Mouse (Mus musculus) kidney, embryonic 16.5 days (tissue): ENCODE results near the gene Znhit2. TPM values are rescaled to one million over a fixed set of nuclear protein-coding genes. Genes with fewer than 3 reads are reported as not detected.

Experiments used
- ATAC-seq: fragments of 200-750 bp; cut with Nextera tagmentation; 2 replicates; pipeline ENCODE4 v1.8.0; 2017; ENCODE audit warnings: moderate TSS enrichment; ENCODE audit not compliant: low FRiP score, low TSS enrichment
- H3K27ac ChIP-seq: fragments of 300-500 bp; sonication (generic); 2 replicates; pipeline ENCODE4 v1.5.1; 2014; ENCODE audit warnings: low read length
- H3K27me3 ChIP-seq: fragments of 300-500 bp; sonication (generic); 2 replicates; pipeline ENCODE4 v1.6.1; 2014; ENCODE audit warnings: low read length, control low read depth, mixed read lengths; ENCODE audit not compliant: insufficient read depth
- H3K36me3 ChIP-seq: fragments of 300-500 bp; sonication (generic); 2 replicates; pipeline ENCODE4 v1.6.1; 2014; ENCODE audit warnings: low read length, control low read depth, mixed read lengths; ENCODE audit not compliant: insufficient read depth
- H3K4me1 ChIP-seq: fragments of 300-500 bp; sonication (generic); 2 replicates; pipeline ENCODE4 v1.6.1; 2014; ENCODE audit warnings: low read length, control low read depth, mixed read lengths; ENCODE audit not compliant: insufficient read depth
- H3K4me2 ChIP-seq: fragments of 300-500 bp; sonication (generic); replicated peaks from 2 replicates; pipeline ENCODE4 v1.6.1; 2014; ENCODE audit warnings: low read depth, low read length
- H3K4me3 ChIP-seq: fragments of 300-500 bp; sonication (generic); 2 replicates; pipeline ENCODE4 v1.5.1; 2014; ENCODE audit warnings: mild to moderate bottlenecking, low read length
- H3K9ac ChIP-seq: fragments of 300-500 bp; sonication (generic); replicated peaks from 2 replicates; pipeline ENCODE4 v1.6.1; 2014; ENCODE audit warnings: low read length
- H3K9me3 ChIP-seq: fragments of 300-500 bp; sonication (generic); 2 replicates; pipeline ENCODE4 v1.6.1; 2016; ENCODE audit warnings: low read length, control low read depth
- WGBS: fragments of 180-500 bp; shearing (Covaris S2); extraction: QIAGEN DNeasy Blood & Tissue Kit; methylation state at CpG from one replicate; pipeline ENCODE4 v1.1.7; 2014; 5-methylcytosine and 5-hydroxymethylcytosine counted together
- polyA plus RNA-seq: library from polyadenylated mRNA; unstranded; fragments of >200 nt; fragmentation: Nextera tagmentation; extraction: Ambion mirVana; gene quantifications from 2 replicates; pipeline ENCODE4 v1.2.1, GENCODE M21; 2015

Gene Znhit2
- polyA plus RNA-seq, 1 experiment from 2014 or later: 37.7 TPM

- no peak for ATAC-seq
- Histone ChIP-seq H3K4me2 (no peak overlapping the region), H3K27ac (no peak overlapping the region), H3K36me3 (peaks cover 31% of the 10 kb centered on the region), H3K9me3 (no peaks in the 10 kb centered on the region), H3K4me3 (no peak overlapping the region), H3K27me3 (no peaks in the 10 kb centered on the region), H3K9ac (no peak overlapping the region), H3K4me1 (peaks cover 22% of the 10 kb centered on the region)
- 85% methylated on average over 4 of the region's 4 CpGs for WGBS
These were observed 8.0 kb downstream of the Znhit2 start for GRCm38 (mm10) chr19:6068951-6069350.

GRCm38 (mm10) chr19:6069851-6070250, 8.9 kb downstream of the Znhit2 start:
- Histone ChIP-seq H3K4me3 (no peak overlapping the region), H3K27ac (no peak overlapping the region), H3K9me3 (no peaks in the 10 kb centered on the region), H3K36me3 (peaks cover 33% of the 10 kb centered on the region), H3K4me1 (peaks cover 22% of the 10 kb centered on the region), H3K4me2 (no peak overlapping the region), H3K9ac (no peak overlapping the region), H3K27me3 (no peaks in the 10 kb centered on the region)
- ATAC-seq: no peak
- WGBS: 94% methylated on average over 10 of the region's 10 CpGs

- no peak for ATAC-seq
- 91% methylated on average over 31 of the region's 31 CpGs for WGBS
- Histone ChIP-seq H3K36me3 (peaks cover 37% of the 10 kb centered on the region), H3K9me3 (no peaks in the 10 kb centered on the region), H3K4me2 (no peak overlapping the region), H3K9ac (no peak overlapping the region), H3K4me3 (no peak overlapping the region), H3K4me1 (peaks cover 22% of the 10 kb centered on the region), H3K27me3 (no peaks in the 10 kb centered on the region), H3K27ac (no peak overlapping the region)
These were observed 9.7 kb downstream of the Znhit2 start for GRCm38 (mm10) chr19:6070571-6071250.

GRCm38 (mm10) chr19:6071261-6071660, 10.3 kb downstream of the Znhit2 start:
- Histone ChIP-seq H3K36me3 (peaks cover 37% of the 10 kb centered on the region), H3K4me3 (no peak overlapping the region), H3K4me1 (peaks cover 28% of the 10 kb centered on the region), H3K27ac (no peak overlapping the region), H3K27me3 (no peaks in the 10 kb centered on the region), H3K4me2 (no peak overlapping the region), H3K9me3 (no peaks in the 10 kb centered on the region), H3K9ac (no peak overlapping the region)
- WGBS: 92% methylated on average over 19 of the region's 19 CpGs
- ATAC-seq: no peak

GRCm38 (mm10) chr19:6073889-6074288, 12.9 kb downstream of the Znhit2 start:
- H3K27me3 ChIP-seq: no peaks in the 10 kb centered on the region
- H3K4me1 ChIP-seq: peaks cover 8% of the 10 kb centered on the region
- no peak overlapping the region for H3K4me2 ChIP-seq
- 92% methylated on average over 5 of the region's 5 CpGs for WGBS
- no peaks in the 10 kb centered on the region for H3K9me3 ChIP-seq
- H3K4me3 ChIP-seq: no peak overlapping the region
- no peak overlapping the region for H3K27ac ChIP-seq
- H3K36me3 ChIP-seq: peaks cover 37% of the 10 kb centered on the region
- no peak overlapping the region for H3K9ac ChIP-seq
- ATAC-seq: no peak

GRCm38 (mm10) chr19:6076564-6077393, 15.8 kb downstream of the Znhit2 start, which contains the start of gene Vps51:
Vps51 (minus strand) TSS chr19:6077231.
- H3K4me2 ChIP-seq: peak within 1 kb of the TSS; percentile 91

GRCm38 (mm10) chr19:6079983-6080480, 19.0 kb downstream of the Znhit2 start, which contains the start of gene Tmem262:
Tmem262 (plus strand) TSS chr19:6080033.
- Histone ChIP-seq H3K4me3 (no peak within 1 kb of the TSS), H3K4me1 (peaks cover 19% of the 10 kb centered on the region), H3K36me3 (peaks cover 20% of the 10 kb centered on the region), H3K27me3 (no peaks in the 10 kb centered on the region), H3K27ac (no peak within 1 kb of the TSS), H3K9me3 (no peaks in the 10 kb centered on the region), H3K4me2 (no peak within 1 kb of the TSS), H3K9ac (no peak within 1 kb of the TSS)
- ATAC-seq: no peak
- WGBS: 93% methylated on average over 12 of the region's 12 CpGs

More at GRCm38 (mm10) chr19:6076564-6077393, 15.8 kb downstream of the Znhit2 start, which contains the start of gene Vps51:
- peak within 1 kb of the TSS; percentile 83 for H3K4me3 ChIP-seq
- no peaks in the 10 kb centered on the region for H3K27me3 ChIP-seq
- ATAC-seq: peak; percentile 90
- H3K9me3 ChIP-seq: no peaks in the 10 kb centered on the region
- under 1% methylated on average over 33 of the region's 33 CpGs for WGBS
- peak within 1 kb of the TSS; percentile 88 for H3K9ac ChIP-seq
- peaks cover 8% of the 10 kb centered on the region for H3K4me1 ChIP-seq
- H3K36me3 ChIP-seq: peaks cover 23% of the 10 kb centered on the region
- peak within 1 kb of the TSS; percentile 84 for H3K27ac ChIP-seq

GRCm38 (mm10) chr19:6082156-6082555, 21.2 kb downstream of the Znhit2 start, which contains the start of gene Gm28374:
Gm28374 (minus strand) TSS chr19:6082256.
- Histone ChIP-seq H3K36me3 (peaks cover 19% of the 10 kb centered on the region), H3K9me3 (no peaks in the 10 kb centered on the region), H3K4me2 (no peak within 1 kb of the TSS), H3K4me1 (peaks cover 15% of the 10 kb centered on the region), H3K9ac (no peak within 1 kb of the TSS), H3K27me3 (no peaks in the 10 kb centered on the region), H3K27ac (no peak within 1 kb of the TSS), H3K4me3 (no peak within 1 kb of the TSS)
- WGBS: 93% methylated on average over 9 of the region's 9 CpGs
- no peak for ATAC-seq

GRCm38 (mm10) chr19:6084478-6085248, 23.7 kb downstream of the Znhit2 start, which contains the start of the genes Zfpl1 and Cdca5:
Zfpl1 (minus strand) TSS chr19:6084956.
Cdca5 (plus strand) TSS chr19:6084983.
- peak; percentile 93 for ATAC-seq
- peak within 1 kb of the TSS; percentile 85 for H3K4me3 ChIP-seq
- WGBS: under 1% methylated on average over 58 of the region's 58 CpGs
- peak within 1 kb of the TSS; percentile 80 for H3K9ac ChIP-seq
- peak within 1 kb of the TSS; percentile 65 for H3K27ac ChIP-seq
- peaks cover 15% of the 10 kb centered on the region for H3K4me1 ChIP-seq
- no peaks in the 10 kb centered on the region for H3K9me3 ChIP-seq
- peaks cover 23% of the 10 kb centered on the region for H3K36me3 ChIP-seq
- H3K4me2 ChIP-seq: peak within 1 kb of the TSS; percentile 91
- H3K27me3 ChIP-seq: no peaks in the 10 kb centered on the region
